Mouse (Mus musculus) adrenal gland, adult 2 months (tissue): ENCODE data around the gene Scyl2. TPM values are rescaled to one million over a fixed set of nuclear protein-coding genes. Genes with fewer than 3 reads are reported as not detected.

ENCODE experiments used
- DNase-seq: peaks from one replicate; pipeline ENCODE4 v3.0.0; 2021
- polyA plus RNA-seq: library from polyadenylated mRNA; depleted of rRNA; stranded (reverse); fragments of >200 nt; gene quantifications from 2 replicates; pipeline ENCODE4 v1.2.3, GENCODE M21; 2012; rRNA removed
- total RNA-seq, 2 experiments: library from RNA; stranded (reverse); gene quantifications; 2 replicates each; pipeline ENCODE4 v1.2.3; 2021

The Scyl2 gene
- total and polyA plus RNA-seq, 3 experiments = 13.3 to 57.4 (median 36.6) TPM

- DNase-seq = no peak
Measured at GRCm38 (mm10) chr10:89595514-89595913, 90.6 kb downstream of the Scyl2 start.

DNA sequence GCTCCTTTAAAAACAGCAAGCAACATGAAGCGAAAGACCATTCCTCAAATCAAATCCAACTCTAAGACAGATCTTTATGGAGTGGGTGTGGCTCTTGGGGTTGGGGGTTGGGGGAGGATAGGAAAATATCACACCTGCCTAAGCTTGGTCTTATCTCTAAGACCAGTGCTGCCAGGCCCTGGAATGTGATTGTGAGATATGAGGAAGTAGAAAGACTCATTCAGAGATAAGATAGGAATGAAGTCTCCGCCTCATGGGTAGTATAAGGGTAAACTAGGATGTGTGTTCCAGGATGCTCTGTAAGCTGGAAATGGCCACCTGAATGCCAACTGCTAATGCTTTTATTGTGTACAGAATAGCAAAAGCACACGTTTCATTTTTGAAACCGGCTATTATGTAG is 91.8 kb downstream of the Scyl2 start:
- no peak for DNase-seq

DNA sequence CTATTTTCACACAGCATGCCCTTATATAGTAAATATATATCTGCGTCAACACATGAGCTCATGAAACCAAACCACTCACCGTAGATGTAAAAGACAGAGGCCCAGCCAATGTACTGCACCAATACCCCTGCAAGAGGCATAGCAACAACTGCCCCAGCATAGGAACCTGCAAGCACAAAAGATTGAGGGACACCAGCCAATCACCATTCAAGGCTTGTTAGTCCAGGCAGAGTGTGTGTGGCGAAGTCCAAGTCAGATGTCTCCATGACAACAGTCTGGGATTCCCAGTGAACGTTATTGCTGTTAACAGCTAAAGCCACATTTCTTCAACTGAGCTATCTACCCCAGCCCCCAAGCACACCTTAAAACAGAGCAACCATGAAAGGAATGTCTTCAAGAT is 93.3 kb downstream of the Scyl2 start:
- DNase-seq = no peak

GRCm38 (mm10) chr10:89589877-89590276 is 96.2 kb downstream of the Scyl2 start:
- no peak for DNase-seq

Other genes starting within 250 kb of the Scyl2 start
- gene Gas2l3, start 242.3 kb downstream of the Scyl2 start, total RNA-seq = 1 to 10 TPM; 2.3 to 8.1 TPM
- 0.38 and 1.1 TPM in 2 replicates for gene Gas2l3, start 242.3 kb downstream of the Scyl2 start, polyA plus RNA-seq
- gene Nr1h4, start 152.7 kb downstream of the Scyl2 start, total RNA-seq = 10 to 100 TPM; 20.3 to 23.5 TPM
- 6.3 and 8.4 TPM in 2 replicates for gene Nr1h4, start 152.7 kb downstream of the Scyl2 start, polyA plus RNA-seq
- not detected for gene Slc17a8, start 65.0 kb downstream of the Scyl2 start, total RNA-seq
- not detected in 2 replicates for gene Slc17a8, start 65.0 kb downstream of the Scyl2 start, polyA plus RNA-seq
- 10 to 100 TPM; 15.4 to 21.3 TPM for gene Actr6, start 46.0 kb upstream of the Scyl2 start, total RNA-seq
- 0.42 and 0.90 TPM in 2 replicates for gene Actr6, start 46.0 kb upstream of the Scyl2 start, polyA plus RNA-seq
- 10 to 100 TPM; 71.5 to 80.9 TPM for gene Uhrf1bp1l, start 58.7 kb upstream of the Scyl2 start, total RNA-seq
- 11.9 and 14.6 TPM in 2 replicates for gene Uhrf1bp1l, start 58.7 kb upstream of the Scyl2 start, polyA plus RNA-seq
- gene Anks1b, start 187.2 kb upstream of the Scyl2 start, total RNA-seq = under 1 TPM; 0.72 to 0.86 TPM
- 0.31 and 0.50 TPM in 2 replicates for gene Anks1b, start 187.2 kb upstream of the Scyl2 start, polyA plus RNA-seq